Mouse (Mus musculus) T-helper 2 cell (primary cell): ENCODE measurements around the gene Myod1.

ENCODE experiments used
- in situ Hi-C: fragments of 300-600 bp; cut with MboI, MseI; formaldehyde crosslinking; loops from one replicate; pipeline ENCODE4 v1.15.1; 2025; ENCODE audit warnings: high pct_unique_total_duplicates

Myod1 gene

GRCm38 (mm10) chr7:46376172-46377007 is at the start of gene Myod1:
Gene Myod1 (plus strand): TSS chr7:46376474.
- in situ Hi-C loops = loop anchor here (10.0 kb wide), 1 partner anchor 1662 kb away; no protein-coding TSS in a partner anchor

GRCm38 (mm10) chr7:46327896-46328295 is 48.4 kb upstream of the Myod1 start:
- in situ Hi-C loops = no loop called here

DNA sequence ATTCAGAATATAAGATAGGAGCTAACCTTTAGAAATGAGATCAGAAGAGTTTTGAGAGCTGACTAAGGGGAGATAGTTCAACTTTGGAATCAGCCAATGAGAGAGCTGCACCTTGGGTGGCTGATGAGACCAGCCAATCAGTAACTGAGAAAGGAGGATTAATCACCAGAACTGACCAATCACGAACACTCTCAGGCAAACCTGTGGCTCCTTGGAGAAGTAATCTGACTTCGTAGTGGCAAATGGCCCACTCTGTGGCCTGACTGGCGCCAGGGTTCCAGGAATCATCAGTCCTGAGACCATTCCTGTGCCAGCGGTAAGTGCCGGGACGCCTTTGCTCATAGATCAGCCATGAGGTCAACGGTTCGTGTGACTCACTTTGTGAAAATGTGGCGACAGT is 38.9 kb upstream of the Myod1 start:
- in situ Hi-C loops = no loop called here

DNA sequence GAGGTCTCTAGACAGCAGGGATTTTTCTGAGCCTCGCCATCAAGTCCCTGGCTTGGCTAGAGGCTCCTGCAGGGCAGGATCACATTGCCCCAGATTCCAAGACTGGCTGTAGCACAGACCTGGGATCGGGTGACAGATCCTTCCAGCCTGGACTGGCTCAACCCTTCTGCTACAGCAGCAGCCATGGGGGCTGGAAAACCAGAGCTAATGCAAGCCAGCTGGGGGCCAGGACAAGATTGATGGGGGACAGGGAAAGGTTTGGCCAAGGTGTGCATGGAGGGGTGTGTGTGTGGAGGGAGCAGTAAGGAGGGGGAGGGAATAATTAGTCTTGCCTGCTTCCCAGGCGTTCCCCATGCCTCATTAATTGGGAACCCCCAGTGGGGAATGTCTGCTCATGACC is 36.5 kb upstream of the Myod1 start:
- in situ Hi-C loops = no loop called here

DNA sequence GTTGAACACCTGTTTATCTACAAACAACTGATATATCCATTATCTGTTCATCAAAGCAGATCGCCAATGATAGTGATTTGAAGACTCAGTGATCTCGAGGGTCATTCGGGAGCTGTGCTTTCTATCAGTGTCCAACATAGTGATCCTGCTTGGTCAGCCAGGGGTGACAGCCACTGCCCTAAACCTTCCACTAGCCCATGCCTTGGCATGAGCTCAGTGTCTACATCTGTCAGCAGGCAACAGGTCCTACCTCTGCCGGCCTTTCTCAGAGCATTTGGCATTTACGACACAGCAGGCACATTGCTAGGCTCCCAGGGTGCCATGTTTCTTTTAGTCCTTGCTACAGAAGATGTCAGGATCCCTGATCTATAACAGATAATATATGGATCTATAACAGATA is 36.0 kb upstream of the Myod1 start:
- in situ Hi-C loops = no loop called here

GRCm38 (mm10) chr7:46341471-46341870 is 34.8 kb upstream of the Myod1 start:
- in situ Hi-C loops = no loop called here

DNA sequence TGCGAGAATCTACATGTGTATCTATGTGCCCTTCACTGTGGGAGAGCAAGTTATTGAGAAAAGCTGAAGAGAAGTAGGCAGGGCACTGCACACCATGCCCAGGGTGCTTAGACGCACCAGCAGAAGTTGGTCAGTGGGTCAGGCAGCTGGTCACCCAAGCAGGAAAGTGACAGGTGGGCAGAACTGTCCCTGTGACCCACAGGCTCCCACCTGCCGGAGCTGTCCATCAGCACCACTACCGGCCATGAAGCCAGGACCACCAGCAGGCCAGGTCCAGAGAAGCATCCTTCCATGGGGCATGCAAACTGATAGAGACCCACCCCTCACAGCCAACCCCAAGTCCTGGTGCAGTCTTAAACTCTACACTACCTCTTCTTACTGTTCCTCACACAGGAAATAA is 28.6 kb upstream of the Myod1 start:
- in situ Hi-C loops = no loop called here

DNA sequence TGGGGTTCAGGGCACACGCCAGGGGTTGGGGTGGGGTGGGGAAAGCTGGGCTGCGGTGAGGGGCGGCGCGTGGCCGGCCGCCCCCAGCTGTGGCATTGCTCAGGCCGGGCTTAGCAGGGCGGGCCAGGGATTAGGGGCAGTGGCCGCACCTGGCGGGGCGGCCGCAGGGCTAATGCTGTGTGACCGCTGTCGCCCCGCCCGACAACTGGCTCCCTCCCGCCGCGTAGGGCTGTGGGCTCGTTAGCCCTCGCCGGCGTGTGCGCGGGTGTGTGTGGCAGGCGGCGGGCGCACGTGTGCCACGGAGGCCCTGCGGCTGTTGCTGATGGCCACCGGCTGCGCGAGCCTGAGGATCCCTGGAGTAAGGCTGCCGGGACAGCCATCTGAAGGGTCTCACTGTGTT is 27.5 kb upstream of the Myod1 start:
- in situ Hi-C loops = no loop called here

DNA sequence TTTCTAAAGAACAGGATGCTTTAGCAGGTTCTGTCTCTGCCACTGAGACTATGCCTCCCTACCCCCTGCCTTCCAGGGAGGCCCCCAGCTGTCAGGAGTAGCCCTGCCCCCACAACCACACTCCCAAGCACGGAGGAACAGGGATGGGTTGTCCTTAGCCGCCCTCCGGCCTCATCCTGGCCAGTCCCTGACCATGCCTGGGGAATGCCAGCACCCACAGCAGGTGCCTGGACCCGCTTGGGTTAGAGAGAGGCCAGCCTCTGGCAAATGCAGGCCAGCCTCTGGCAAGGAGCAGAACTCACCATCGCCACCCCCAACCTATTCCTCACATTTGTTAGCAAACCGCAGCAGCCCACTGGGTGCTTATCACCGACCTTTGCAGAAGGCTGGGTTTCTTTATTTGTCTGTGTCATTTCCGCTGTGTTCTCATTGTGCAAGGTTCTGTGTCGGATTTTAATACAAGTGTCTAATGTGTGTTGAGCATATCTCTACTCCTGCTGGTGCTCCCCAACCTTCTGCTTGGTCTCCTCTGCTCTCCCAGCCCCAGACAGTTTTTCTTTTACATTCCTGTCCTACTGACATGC is 26.1 kb upstream of the Myod1 start:
- in situ Hi-C loops = no loop called here

- in situ Hi-C loops = no loop called here
Measured at GRCm38 (mm10) chr7:46352748-46353147, 23.5 kb upstream of the Myod1 start.

- in situ Hi-C loops = no loop called here
Measured at GRCm38 (mm10) chr7:46353216-46353615, 23.1 kb upstream of the Myod1 start.

DNA sequence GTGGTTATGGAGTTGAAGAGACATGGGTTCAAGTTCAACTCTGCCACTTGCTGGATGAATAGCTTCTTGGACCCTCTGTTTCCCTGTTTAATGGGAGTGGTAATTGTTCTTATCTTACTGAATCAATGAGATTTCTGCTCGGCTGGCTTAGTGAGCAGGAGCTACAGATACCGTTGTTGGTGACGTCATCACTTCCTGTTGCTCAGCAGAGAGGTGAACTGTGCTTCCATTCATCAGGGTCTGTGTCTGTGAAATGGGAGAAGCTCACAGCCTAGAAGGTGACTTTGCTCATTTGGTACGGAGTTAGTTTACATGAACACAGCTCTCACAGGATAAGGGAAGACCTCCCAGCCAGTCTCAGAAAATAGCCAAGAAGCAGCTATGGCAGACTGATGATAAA is 22.4 kb upstream of the Myod1 start:
- in situ Hi-C loops = no loop called here

DNA sequence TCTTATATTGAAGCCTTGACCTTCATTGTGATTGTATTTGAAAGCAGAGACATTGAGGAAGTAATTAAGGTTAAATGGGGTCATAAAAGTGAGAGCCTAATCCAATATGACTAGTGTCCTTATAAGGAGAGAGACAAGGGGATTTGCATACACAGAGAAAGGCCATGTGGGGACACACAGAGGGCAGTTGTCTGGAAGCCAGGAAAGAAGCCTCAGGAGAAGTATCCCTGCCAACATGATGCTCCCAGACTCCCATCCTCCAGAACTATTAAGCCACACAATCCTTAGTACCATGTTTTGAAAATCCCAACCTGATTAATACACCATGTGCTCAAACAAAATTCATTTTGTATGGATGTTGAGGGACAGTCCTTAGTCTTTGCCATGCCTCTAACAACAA is 14.5 kb upstream of the Myod1 start:
- in situ Hi-C loops = no loop called here

DNA sequence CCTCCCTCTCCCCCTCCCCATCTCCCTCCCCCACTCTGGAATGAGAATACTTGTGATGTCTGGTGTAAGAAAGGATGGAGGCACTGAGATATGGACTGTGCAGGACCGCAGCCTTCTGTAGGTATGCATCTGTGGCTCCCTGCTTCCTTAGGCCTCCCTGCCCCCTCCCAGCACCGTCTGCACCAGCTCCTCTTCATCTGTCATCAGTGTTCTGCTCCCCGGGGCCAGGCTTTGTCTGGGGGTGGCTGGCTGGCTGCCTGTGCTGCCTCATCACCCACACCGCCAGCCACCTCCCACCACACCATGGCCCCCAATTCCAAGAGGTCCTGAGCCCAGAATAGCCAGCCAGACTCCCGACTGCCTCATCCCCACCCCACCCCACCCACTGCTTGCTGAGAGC is 12.1 kb upstream of the Myod1 start:
- in situ Hi-C loops = no loop called here

DNA sequence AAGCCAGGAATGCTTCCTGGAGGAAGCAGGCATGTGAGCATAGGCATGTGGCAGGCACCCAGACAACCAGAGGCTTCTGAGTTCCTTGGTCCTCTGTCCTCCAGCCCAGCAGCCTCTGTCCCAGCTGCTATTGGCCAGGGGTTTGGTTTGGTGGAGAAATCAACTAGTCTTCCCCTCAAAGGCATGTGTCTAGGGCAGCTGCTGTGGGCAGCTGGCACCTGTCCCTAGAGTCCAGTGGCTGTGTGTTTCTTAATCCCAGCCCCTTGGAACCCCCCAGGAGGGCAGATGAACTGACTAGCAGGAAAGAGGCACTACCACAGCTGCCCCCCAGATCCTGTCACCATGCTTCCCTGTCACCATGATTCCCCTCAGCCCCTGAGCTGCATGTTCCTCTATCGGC is 10.5 kb upstream of the Myod1 start:
- in situ Hi-C loops = no loop called here

DNA sequence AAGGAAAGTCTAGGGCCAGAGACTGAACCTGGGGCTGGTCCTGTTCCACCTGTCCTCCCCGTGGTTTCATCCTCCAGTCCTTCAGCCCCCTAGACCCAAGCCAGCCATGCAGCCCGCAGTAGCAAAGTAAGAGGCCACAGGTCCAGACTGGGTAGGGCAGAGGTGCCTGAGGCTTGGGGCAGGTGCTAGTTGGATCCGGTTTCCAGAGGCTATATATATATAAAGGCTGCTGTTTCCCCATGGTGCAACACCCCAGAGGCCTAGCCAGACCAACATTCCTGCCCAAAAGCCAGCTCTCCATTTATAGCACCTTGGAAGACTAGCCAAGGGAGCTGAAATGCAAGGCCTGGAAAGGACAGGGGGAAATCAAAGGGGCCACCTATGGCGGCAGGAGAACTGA is 5.2 kb upstream of the Myod1 start:
- in situ Hi-C loops = loop anchor here (10.0 kb wide), 1 partner anchor 1656 kb away; no protein-coding TSS in a partner anchor

DNA sequence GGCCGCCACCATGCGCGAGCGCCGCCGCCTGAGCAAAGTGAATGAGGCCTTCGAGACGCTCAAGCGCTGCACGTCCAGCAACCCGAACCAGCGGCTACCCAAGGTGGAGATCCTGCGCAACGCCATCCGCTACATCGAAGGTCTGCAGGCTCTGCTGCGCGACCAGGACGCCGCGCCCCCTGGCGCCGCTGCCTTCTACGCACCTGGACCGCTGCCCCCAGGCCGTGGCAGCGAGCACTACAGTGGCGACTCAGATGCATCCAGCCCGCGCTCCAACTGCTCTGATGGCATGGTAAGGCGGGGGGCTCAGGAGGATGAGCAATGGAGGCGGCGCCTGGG is 703 bp downstream of the Myod1 start:
- in situ Hi-C loops = loop anchor here (10.0 kb wide), 1 partner anchor 1662 kb away; no protein-coding TSS in a partner anchor

GRCm38 (mm10) chr7:46378123-46378522 is 1.8 kb downstream of the Myod1 start:
- in situ Hi-C loops = loop anchor here (10.0 kb wide), 1 partner anchor 1663 kb away; no protein-coding TSS in a partner anchor

DNA sequence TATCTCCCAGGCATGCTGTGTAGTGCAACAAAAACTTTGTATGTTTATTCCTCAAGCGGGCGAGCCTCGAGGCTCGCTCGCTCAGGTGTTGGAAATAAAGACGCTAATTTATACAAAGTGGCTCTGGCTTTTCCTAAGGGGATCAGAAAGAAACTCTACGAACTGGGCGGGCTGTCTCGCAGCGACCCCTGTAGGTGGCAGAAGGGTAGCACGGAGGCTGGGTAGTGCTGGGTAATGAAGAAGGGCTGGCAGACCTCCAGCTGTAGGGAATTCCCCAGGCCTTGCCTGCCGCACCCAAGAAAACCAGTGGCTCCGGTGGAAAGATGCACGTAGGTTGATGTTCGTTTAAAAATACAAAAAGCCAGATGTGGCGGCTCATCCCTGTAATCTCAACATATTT is 2.7 kb downstream of the Myod1 start:
- in situ Hi-C loops = loop anchor here (10.0 kb wide), 1 partner anchor 1664 kb away; no protein-coding TSS in a partner anchor

- in situ Hi-C loops = no loop called here
Measured at GRCm38 (mm10) chr7:46380625-46381024, 4.4 kb downstream of the Myod1 start.

GRCm38 (mm10) chr7:46387430-46387829 is 11.2 kb downstream of the Myod1 start:
- in situ Hi-C loops = no loop called here

GRCm38 (mm10) chr7:46389456-46390085 is 13.3 kb downstream of the Myod1 start:
- in situ Hi-C loops = loop anchor here (5.0 kb wide), 1 partner anchor 218 kb away; no protein-coding TSS in a partner anchor

- in situ Hi-C loops = loop anchor here (5.0 kb wide), 1 partner anchor 217 kb away; no protein-coding TSS in a partner anchor
Measured at GRCm38 (mm10) chr7:46390226-46390625, 14.0 kb downstream of the Myod1 start.
